Mouse (Mus musculus) liver, postnatal 0 days (tissue): ENCODE measurements around the gene Pepd.

Experiments
- CTCF ChIP-seq: sonication (generic); IDR thresholded peaks from 2 replicates; pipeline ENCODE4 v1.5.1; 2016; ENCODE audit warnings: antibody characterized with exemption, low read depth
- EP300 ChIP-seq: IDR thresholded peaks from 2 replicates; pipeline ENCODE4 v1.6.1; 2016; ENCODE audit warnings: antibody characterized with exemption, low read depth, mild to moderate bottlenecking

GRCm38 (mm10) chr7:35025409-35026275, 113.5 kb downstream of the Pepd start:
- TF ChIP-seq CTCF: peak; percentile 97
- TF ChIP-seq EP300: no peak
